Mouse (Mus musculus) liver, postnatal 0 days (tissue): ENCODE data around the gene Ncor1.

Experiments used
- CTCF ChIP-seq: sonication (generic); IDR thresholded peaks from 2 replicates; pipeline ENCODE4 v1.5.1; 2016; ENCODE audit warnings: antibody characterized with exemption, low read depth
- EP300 ChIP-seq: IDR thresholded peaks from 2 replicates; pipeline ENCODE4 v1.6.1; 2016; ENCODE audit warnings: antibody characterized with exemption, low read depth, mild to moderate bottlenecking

DNA sequence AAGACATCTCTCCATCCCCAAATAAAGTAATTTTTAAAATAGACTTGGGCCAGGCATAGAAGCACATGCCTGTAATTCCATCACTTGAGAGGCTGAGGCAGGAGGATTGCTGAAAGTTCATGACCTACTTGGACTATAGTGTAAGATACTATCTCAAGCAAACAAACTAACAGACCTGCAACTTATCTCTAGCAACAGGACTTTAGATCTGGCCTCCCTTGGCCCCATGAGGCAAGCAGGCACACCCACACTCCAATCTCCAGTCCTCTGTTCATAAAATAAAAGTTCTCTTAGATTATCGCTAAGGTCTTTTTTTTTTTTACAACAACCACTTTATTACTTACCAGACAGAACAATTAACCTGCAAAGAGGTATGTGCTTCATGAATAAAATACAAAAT lies 28.6 kb upstream of the Ncor1 start:
- no peak for TF ChIP-seq CTCF
- no peak for TF ChIP-seq EP300
